Mouse (Mus musculus) intestine, embryonic 15.5 days (tissue): ENCODE measurements around the gene Ubash3a. TPM values are rescaled to one million over a fixed set of nuclear protein-coding genes. Genes with fewer than 3 reads are reported as not detected.
A peak's percentile ranks its signal among the peaks of the same experiment; 100 is the strongest.

Source experiments
- ATAC-seq: fragments of 200-750 bp; cut with Nextera tagmentation; 2 replicates; pipeline ENCODE4 v1.8.0; 2017; ENCODE audit warnings: moderate TSS enrichment, moderate library complexity
- H3K27ac ChIP-seq: fragments of 300-500 bp; sonication (generic); 2 replicates; pipeline ENCODE4 v1.5.1; 2015; ENCODE audit warnings: mild to moderate bottlenecking, inconsistent platforms
- H3K27me3 ChIP-seq: fragments of 300-500 bp; sonication (generic); replicated peaks from 2 replicates; pipeline ENCODE4 v1.6.1; 2015; ENCODE audit warnings: inconsistent platforms
- H3K36me3 ChIP-seq: fragments of 300-500 bp; sonication (generic); 2 replicates; pipeline ENCODE4 v1.6.1; 2015; ENCODE audit warnings: inconsistent platforms
- H3K4me1 ChIP-seq: fragments of 300-500 bp; sonication (generic); replicated peaks from 2 replicates; pipeline ENCODE4 v1.6.1; 2015; ENCODE audit warnings: inconsistent platforms
- H3K4me2 ChIP-seq: fragments of 300-500 bp; sonication (generic); replicated peaks from 2 replicates; pipeline ENCODE4 v1.6.1; 2015; ENCODE audit warnings: mild to moderate bottlenecking, inconsistent platforms
- H3K4me3 ChIP-seq: fragments of 300-500 bp; sonication (generic); replicated peaks from 2 replicates; pipeline ENCODE4 v1.5.1; 2015; ENCODE audit warnings: inconsistent platforms
- H3K9ac ChIP-seq: fragments of 300-500 bp; sonication (generic); 2 replicates; pipeline ENCODE4 v1.6.1; 2015; ENCODE audit warnings: inconsistent platforms
- H3K9me3 ChIP-seq: fragments of 300-500 bp; sonication (generic); 2 replicates; pipeline ENCODE4 v1.6.1; 2016; ENCODE audit warnings: inconsistent platforms
- WGBS: fragments of 180-500 bp; shearing (Covaris S2); methylation state at CpG from one replicate; pipeline ENCODE4 v1.1.7; 2015; 5-methylcytosine and 5-hydroxymethylcytosine counted together
- polyA plus RNA-seq: library from polyadenylated mRNA; unstranded; fragments of >200 nt; fragmentation: Nextera tagmentation; extraction: Ambion mirVana; gene quantifications from 2 replicates; pipeline ENCODE4 v1.2.1, GENCODE M21; 2015

Ubash3a gene
- polyA plus RNA-seq: 0.20 and 0.21 TPM in 2 replicates

GRCm38 (mm10) chr17:31207771-31208334 is at the start of gene Ubash3a:
Ubash3a (plus strand) TSS chr17:31207873.
- no peak within 1 kb of the TSS for H3K4me3 ChIP-seq
- no peak for ATAC-seq
- H3K4me2 ChIP-seq: no peak within 1 kb of the TSS
- no peak within 1 kb of the TSS for H3K27ac ChIP-seq
- H3K9me3 ChIP-seq: no peaks in the 10 kb centered on the region
- no peak within 1 kb of the TSS for H3K9ac ChIP-seq
- H3K27me3 ChIP-seq: no peaks in the 10 kb centered on the region
- no peaks in the 10 kb centered on the region for H3K36me3 ChIP-seq
- H3K4me1 ChIP-seq: no peaks in the 10 kb centered on the region
- 51% methylated on average over 12 of the region's 12 CpGs for WGBS

GRCm38 (mm10) chr17:31157921-31158320 is 49.8 kb upstream of the Ubash3a start:
- no peak for ATAC-seq
- Histone ChIP-seq H3K4me3 (no peak overlapping the region), H3K27me3 (no peaks in the 10 kb centered on the region), H3K27ac (no peak overlapping the region), H3K4me1 (no peaks in the 10 kb centered on the region), H3K36me3 (no peaks in the 10 kb centered on the region), H3K4me2 (no peak overlapping the region), H3K9me3 (peaks cover 4% of the 10 kb centered on the region; the same call in 1 of the 2 replicates), H3K9ac (no peak overlapping the region)
- WGBS: 75% methylated on average over 6 of the region's 6 CpGs

GRCm38 (mm10) chr17:31160291-31160690 is 47.4 kb upstream of the Ubash3a start:
- WGBS: 91% methylated on average over 4 of the region's 4 CpGs
- H3K4me3 ChIP-seq: no peak overlapping the region
- H3K4me2 ChIP-seq: no peak overlapping the region
- no peaks in the 10 kb centered on the region for H3K36me3 ChIP-seq
- ATAC-seq: no peak
- peaks cover 4% of the 10 kb centered on the region; the same call in 1 of the 2 replicates for H3K9me3 ChIP-seq
- H3K9ac ChIP-seq: no peak overlapping the region
- no peak overlapping the region for H3K27ac ChIP-seq
- H3K4me1 ChIP-seq: no peaks in the 10 kb centered on the region
- H3K27me3 ChIP-seq: no peaks in the 10 kb centered on the region

- H3K36me3 ChIP-seq: no peaks in the 10 kb centered on the region
- no peak overlapping the region for H3K4me3 ChIP-seq
- no peak overlapping the region for H3K27ac ChIP-seq
- no peaks in the 10 kb centered on the region for H3K27me3 ChIP-seq
- no peak for ATAC-seq
- no peak overlapping the region for H3K9ac ChIP-seq
- 78% methylated on average over 12 of the region's 12 CpGs for WGBS
- H3K4me2 ChIP-seq: no peak overlapping the region
- peaks cover 4% of the 10 kb centered on the region; the same call in 1 of the 2 replicates for H3K9me3 ChIP-seq
- 0 out of 2 replicates have a peak, but pooled peaks cover 3% of the 10 kb centered on the region for H3K4me1 ChIP-seq
Observed at GRCm38 (mm10) chr17:31162607-31163006, 45.1 kb upstream of the Ubash3a start.

- Histone ChIP-seq H3K9ac (no peak overlapping the region), H3K27ac (no peak overlapping the region), H3K36me3 (no peaks in the 10 kb centered on the region), H3K27me3 (no peaks in the 10 kb centered on the region), H3K4me1 (0 out of 2 replicates have a peak, but pooled peaks cover 3% of the 10 kb centered on the region), H3K9me3 (peaks cover 4% of the 10 kb centered on the region; the same call in 1 of the 2 replicates), H3K4me3 (no peak overlapping the region), H3K4me2 (no peak overlapping the region)
- ATAC-seq: no peak
- WGBS: 75% methylated on average over 2 of the region's 2 CpGs
Observed at GRCm38 (mm10) chr17:31163821-31164220, 43.9 kb upstream of the Ubash3a start.

GRCm38 (mm10) chr17:31165127-31165526 is 42.5 kb upstream of the Ubash3a start, which contains the start of gene Tff1:
Tff1 (minus strand) TSS chr17:31165277.
- no peaks in the 10 kb centered on the region for H3K36me3 ChIP-seq
- no peak within 1 kb of the TSS for H3K4me2 ChIP-seq
- H3K27me3 ChIP-seq: no peaks in the 10 kb centered on the region
- H3K27ac ChIP-seq: no peak within 1 kb of the TSS
- WGBS: 72% methylated on average over 6 of the region's 6 CpGs
- no peak within 1 kb of the TSS for H3K4me3 ChIP-seq
- no peak within 1 kb of the TSS for H3K9ac ChIP-seq
- no peak for ATAC-seq
- 0 out of 2 replicates have a peak, but pooled peaks cover 3% of the 10 kb centered on the region for H3K4me1 ChIP-seq
- H3K9me3 ChIP-seq: no peaks in the 10 kb centered on the region

- no peaks in the 10 kb centered on the region for H3K27me3 ChIP-seq
- H3K9me3 ChIP-seq: no peaks in the 10 kb centered on the region
- H3K36me3 ChIP-seq: no peaks in the 10 kb centered on the region
- H3K4me2 ChIP-seq: no peak overlapping the region
- WGBS: 63% methylated on average over 5 of the region's 5 CpGs
- no peak overlapping the region for H3K27ac ChIP-seq
- ATAC-seq: peak; percentile 36; the same call in 1 of the 2 replicates
- H3K4me3 ChIP-seq: no peak overlapping the region
- 0 out of 2 replicates have a peak, but pooled peaks cover 3% of the 10 kb centered on the region for H3K4me1 ChIP-seq
- no peak overlapping the region for H3K9ac ChIP-seq
Observed at GRCm38 (mm10) chr17:31169796-31170195, 37.9 kb upstream of the Ubash3a start.

- H3K4me1 ChIP-seq: 0 out of 2 replicates have a peak, but pooled peaks cover 2% of the 10 kb centered on the region
- no peak overlapping the region for H3K4me2 ChIP-seq
- H3K4me3 ChIP-seq: no peak overlapping the region
- WGBS: 89% methylated on average over 4 of the region's 4 CpGs
- no peaks in the 10 kb centered on the region for H3K27me3 ChIP-seq
- no peak overlapping the region for H3K9ac ChIP-seq
- no peak overlapping the region for H3K27ac ChIP-seq
- no peak for ATAC-seq
- H3K9me3 ChIP-seq: no peaks in the 10 kb centered on the region
- H3K36me3 ChIP-seq: no peaks in the 10 kb centered on the region
Observed at GRCm38 (mm10) chr17:31176321-31176720, 31.4 kb upstream of the Ubash3a start.

GRCm38 (mm10) chr17:31181490-31181889 is 26.2 kb upstream of the Ubash3a start:
- H3K9ac ChIP-seq: no peak overlapping the region
- 82% methylated on average over 4 of the region's 4 CpGs for WGBS
- H3K36me3 ChIP-seq: no peaks in the 10 kb centered on the region
- H3K27ac ChIP-seq: no peak overlapping the region
- no peaks in the 10 kb centered on the region for H3K27me3 ChIP-seq
- no peak for ATAC-seq
- no peaks in the 10 kb centered on the region for H3K9me3 ChIP-seq
- no peak overlapping the region for H3K4me2 ChIP-seq
- H3K4me3 ChIP-seq: no peak overlapping the region
- peaks cover 7% of the 10 kb centered on the region for H3K4me1 ChIP-seq

- no peak overlapping the region for H3K9ac ChIP-seq
- peaks cover 7% of the 10 kb centered on the region for H3K4me1 ChIP-seq
- no peaks in the 10 kb centered on the region for H3K9me3 ChIP-seq
- peak overlapping the region; percentile 59 for H3K27ac ChIP-seq
- no peaks in the 10 kb centered on the region for H3K27me3 ChIP-seq
- H3K4me3 ChIP-seq: no peak overlapping the region
- no peaks in the 10 kb centered on the region for H3K36me3 ChIP-seq
- 0 out of 2 replicates have a peak overlapping the region, but pooled peaks have one; percentile 17 for H3K4me2 ChIP-seq
- WGBS: 42% methylated on average over 12 of the region's 12 CpGs
- ATAC-seq: peak; percentile 87
Observed at GRCm38 (mm10) chr17:31183180-31183974, 24.3 kb upstream of the Ubash3a start.

- Histone ChIP-seq H3K4me3 (no peak overlapping the region), H3K4me2 (0 out of 2 replicates have a peak overlapping the region, but pooled peaks have one; percentile 17), H3K9ac (no peak overlapping the region), H3K4me1 (peaks cover 7% of the 10 kb centered on the region), H3K27ac (peak overlapping the region; percentile 10; the same call in 1 of the 2 replicates), H3K9me3 (no peaks in the 10 kb centered on the region), H3K36me3 (no peaks in the 10 kb centered on the region), H3K27me3 (no peaks in the 10 kb centered on the region)
- no peak for ATAC-seq
- WGBS: 71% methylated on average over 12 of the region's 12 CpGs
Observed at GRCm38 (mm10) chr17:31184269-31184990, 23.2 kb upstream of the Ubash3a start.

GRCm38 (mm10) chr17:31187370-31187769 is 20.3 kb upstream of the Ubash3a start:
- Histone ChIP-seq H3K4me2 (no peak overlapping the region), H3K9ac (no peak overlapping the region), H3K27ac (no peak overlapping the region), H3K36me3 (no peaks in the 10 kb centered on the region), H3K4me1 (peaks cover 8% of the 10 kb centered on the region), H3K27me3 (no peaks in the 10 kb centered on the region), H3K4me3 (no peak overlapping the region), H3K9me3 (no peaks in the 10 kb centered on the region)
- no peak for ATAC-seq
- WGBS: 26% methylated on average over 4 of the region's 4 CpGs
